Comparison of ENCODE assay signal across 9 mouse cellular contexts in genomic region chr9:44607306-44607705, GRCm38 (mm10). TPM values are rescaled to one million over a fixed set of nuclear protein-coding genes. Genes with fewer than 3 reads are reported as not detected.
DNase-seq lines count a peak whose midpoint lies in the region; ATAC-seq and TF ChIP-seq lines count a peak whose summit lies in the region.
"Had no signal": no experiment of that assay in that cellular context is flagged by ENCODE, and none has a peak within 500 bp of the region (broad histone marks: within the 10 kb centered on the region; RNA-seq: fewer than 3 reads in every experiment).

No protein-coding gene starts in this region.

- no peak overlapping the region for H3K9ac ChIP-seq in kidney, embryonic 16.5 days (replicated peaks; ENCODE audit: low read length)
- H3K9ac ChIP-seq in embryonic facial prominence, embryonic 15.5 days = no peak overlapping the region
- no peak overlapping the region for H3K9ac ChIP-seq in intestine, embryonic 14.5 days (ENCODE audit: low read length)
- no peak overlapping the region for H3K9ac ChIP-seq in midbrain, postnatal 0 days (replicated peaks; ENCODE audit: low read length, poor library complexity, severe bottlenecking)

- WGBS in kidney, embryonic 16.5 days = 44% methylated on average over 4 of the region's 4 CpGs
- WGBS in embryonic facial prominence, embryonic 15.5 days = 52% methylated on average over 4 of the region's 4 CpGs
- WGBS in intestine, embryonic 14.5 days = 52% methylated on average over 4 of the region's 4 CpGs
- 55% methylated on average over 4 of the region's 4 CpGs for WGBS in midbrain, postnatal 0 days

- peaks cover 30% of the 10 kb centered on the region for H3K4me1 ChIP-seq in kidney, embryonic 16.5 days (ENCODE audit: insufficient read depth, low read length)
- H3K4me1 ChIP-seq in embryonic facial prominence, embryonic 15.5 days = peaks cover 22% of the 10 kb centered on the region
- H3K4me1 ChIP-seq in intestine, embryonic 14.5 days (replicated peaks; ENCODE audit: control insufficient read depth, insufficient read depth, low read length) = peaks cover 25% of the 10 kb centered on the region
- peaks cover 7% of the 10 kb centered on the region; the same call in 1 of the 2 replicates for H3K4me1 ChIP-seq in midbrain, postnatal 0 days (ENCODE audit: insufficient read depth, low read length)

- TF ChIP-seq CTCF in midbrain, postnatal 0 days (IDR thresholded peaks at IDR 0.05) = no peak

- H3K9me3 ChIP-seq in kidney, embryonic 16.5 days (ENCODE audit: low read length) = no peaks in the 10 kb centered on the region
- H3K9me3 ChIP-seq in embryonic facial prominence, embryonic 15.5 days (replicated peaks) = no peaks in the 10 kb centered on the region
- no peaks in the 10 kb centered on the region for H3K9me3 ChIP-seq in intestine, embryonic 14.5 days (ENCODE audit: control insufficient read depth, low read length)
- H3K9me3 ChIP-seq in midbrain, postnatal 0 days (ENCODE audit: low read length) = no peaks in the 10 kb centered on the region

- H3K4me3 ChIP-seq in kidney, embryonic 16.5 days (ENCODE audit: low read length) = peak overlapping the region; percentile 22
- peak overlapping the region; percentile 15; the same call in 1 of the 2 replicates for H3K4me3 ChIP-seq in embryonic facial prominence, embryonic 15.5 days (replicated peaks)
- H3K4me3 ChIP-seq in intestine, embryonic 14.5 days (ENCODE audit: low read depth, low read length) = peak overlapping the region; percentile 100; the same call in 1 of the 2 replicates
- H3K4me3 ChIP-seq in midbrain, postnatal 0 days (ENCODE audit: low read depth, low read length) = peak overlapping the region; percentile 5; the same call in 1 of the 2 replicates

- H3K4me2 ChIP-seq in kidney, embryonic 16.5 days (replicated peaks; ENCODE audit: low read depth, low read length) = peak overlapping the region; percentile 41
- peak overlapping the region; percentile 49 for H3K4me2 ChIP-seq in embryonic facial prominence, embryonic 15.5 days (replicated peaks)
- H3K4me2 ChIP-seq in intestine, embryonic 14.5 days (ENCODE audit: low read length) = peak overlapping the region; percentile 51
- H3K4me2 ChIP-seq in midbrain, postnatal 0 days (ENCODE audit: low read depth, low read length, poor library complexity, severe bottlenecking) = peak overlapping the region; percentile 36

- DNase-seq in kidney, postnatal 25 days = no peak
- no peak for DNase-seq in intestine, embryonic 14.5 days (ENCODE audit: low spot score)
- DNase-seq in midbrain, postnatal 0 days (ENCODE audit: low spot score) = no peak
- DNase-seq in thymus, postnatal 14 days = no peak
- DNase-seq in frontal cortex, postnatal 36 days (ENCODE audit: low spot score in 2 of 2) = no peak

- H3K36me3 ChIP-seq in kidney, embryonic 16.5 days (ENCODE audit: insufficient read depth, low read length) = peaks cover 38% of the 10 kb centered on the region
- peaks cover 41% of the 10 kb centered on the region for H3K36me3 ChIP-seq in embryonic facial prominence, embryonic 15.5 days
- peaks cover 54% of the 10 kb centered on the region for H3K36me3 ChIP-seq in intestine, embryonic 14.5 days (ENCODE audit: control insufficient read depth, insufficient read depth, low read length)
- peaks cover 9% of the 10 kb centered on the region; the same call in 1 of the 2 replicates for H3K36me3 ChIP-seq in midbrain, postnatal 0 days (ENCODE audit: insufficient read depth, low read length)

- no peak overlapping the region for H3K27ac ChIP-seq in kidney, embryonic 16.5 days (ENCODE audit: low read length)
- no peak overlapping the region for H3K27ac ChIP-seq in embryonic facial prominence, embryonic 15.5 days (replicated peaks)
- no peak overlapping the region for H3K27ac ChIP-seq in intestine, embryonic 14.5 days (ENCODE audit: low read depth)
- H3K27ac ChIP-seq in midbrain, postnatal 0 days (ENCODE audit: low read depth, low read length) = no peak overlapping the region

- H3K27me3 ChIP-seq in kidney, embryonic 16.5 days (ENCODE audit: insufficient read depth, low read length) = no peaks in the 10 kb centered on the region
- no peaks in the 10 kb centered on the region for H3K27me3 ChIP-seq in embryonic facial prominence, embryonic 15.5 days
- H3K27me3 ChIP-seq in intestine, embryonic 14.5 days (replicated peaks; ENCODE audit: control insufficient read depth, insufficient read depth, low read length) = no peaks in the 10 kb centered on the region
- no peaks in the 10 kb centered on the region for H3K27me3 ChIP-seq in midbrain, postnatal 0 days (ENCODE audit: insufficient read depth, low read length)

- ATAC-seq in kidney, embryonic 16.5 days (ENCODE audit: low FRiP score, low TSS enrichment) = no peak
- no peak for ATAC-seq in embryonic facial prominence, embryonic 15.5 days (ENCODE audit: insufficient number of reproducible peaks, low FRiP score, low TSS enrichment, low read depth)
- no peak for ATAC-seq in intestine, embryonic 14.5 days (replicated peaks; ENCODE audit: low FRiP score, low TSS enrichment, low read depth)
- ATAC-seq in midbrain, postnatal 0 days (ENCODE audit: low FRiP score) = no peak
- ATAC-seq in frontal cortex, adult (ENCODE audit: low TSS enrichment) = no peak

RNA-seq across cellular contexts. Expression of gene Ddx6, which starts 2.6 kb away (rescaled TPM):
- polyA plus RNA-seq in kidney, embryonic 16.5 days (2015; fragmentation: Nextera tagmentation; extraction: Ambion mirVana) = 11.2 and 13.9 TPM in 2 replicates
- 15.3 and 19.7 TPM in 2 replicates for polyA plus RNA-seq in embryonic facial prominence, embryonic 15.5 days (2015; fragmentation: Nextera tagmentation; extraction: Ambion mirVana)
- 17.6 and 17.8 TPM in 2 replicates for polyA plus RNA-seq in intestine, embryonic 14.5 days (2014; fragmentation: Nextera tagmentation; extraction: Ambion mirVana)
- total RNA-seq in midbrain, postnatal 0 days (2014; rRNA removed) = 68.6 and 87.2 TPM in 2 replicates
- polyA plus RNA-seq in midbrain, postnatal 0 days (2015; fragmentation: Nextera tagmentation; extraction: Ambion mirVana) = 14.8 and 19.9 TPM in 2 replicates

RNA-seq across cellular contexts. Expression of gene Cxcr5, which starts 45.6 kb away (rescaled TPM):
- polyA plus RNA-seq in kidney, embryonic 16.5 days (2015; fragmentation: Nextera tagmentation; extraction: Ambion mirVana) = 0.11 TPM in 1 of 2 replicates, not detected in the other
- 0.29 and 0.49 TPM in 2 replicates for polyA plus RNA-seq in embryonic facial prominence, embryonic 15.5 days (2015; fragmentation: Nextera tagmentation; extraction: Ambion mirVana)
- 0.82 and 0.89 TPM in 2 replicates for polyA plus RNA-seq in intestine, embryonic 14.5 days (2014; fragmentation: Nextera tagmentation; extraction: Ambion mirVana)
- not detected in 2 replicates for total RNA-seq in midbrain, postnatal 0 days (2014; rRNA removed)
- polyA plus RNA-seq in midbrain, postnatal 0 days (2015; fragmentation: Nextera tagmentation; extraction: Ambion mirVana) = not detected in 2 replicates
- total RNA-seq: left cerebral cortex, postnatal 14 days had no signal

Comparison
In these comparisons a context has a peak if more than half of its experiments do, and no peak if none do; other contexts are left out.
1. H3K4me3 ChIP-seq: peak in every context shown above with its lines; median percentile 100 in intestine, embryonic 14.5 days; 22 in kidney, embryonic 16.5 days; 15 in embryonic facial prominence, embryonic 15.5 days; 5 in midbrain, postnatal 0 days.